Mouse (Mus musculus) cerebellum, postnatal 4 days (tissue): ENCODE measurements around the gene Ralgps1.

ENCODE experiments used
- DNase-seq, 2 experiments: peaks; one replicate each; pipeline ENCODE4 v3.0.0; 2022; ENCODE audit warnings: low spot score in 2 of 2, mixed read lengths in 1 of 2

The Ralgps1 gene

DNA sequence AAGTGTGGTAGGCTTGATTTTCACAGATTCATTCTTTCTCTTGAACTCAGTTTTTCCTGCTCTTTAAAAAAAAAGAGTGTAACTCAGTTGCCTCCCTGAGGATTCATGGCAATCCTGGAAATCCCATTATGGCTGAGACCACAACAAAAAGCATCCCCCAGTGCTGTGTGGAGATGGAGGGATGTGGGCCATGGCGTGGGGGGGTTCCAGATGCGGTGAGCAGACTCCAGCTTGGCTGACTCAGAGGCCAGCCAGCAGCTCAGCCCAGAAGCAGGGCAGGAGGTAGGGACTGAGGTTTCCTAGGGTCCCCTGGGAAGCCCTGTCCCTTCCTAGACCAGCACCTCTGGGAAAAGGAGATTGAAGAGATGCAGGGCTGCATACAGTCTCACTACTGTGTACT lies 194.4 kb downstream of the Ralgps1 start:
- DNase-seq = no peak

DNA sequence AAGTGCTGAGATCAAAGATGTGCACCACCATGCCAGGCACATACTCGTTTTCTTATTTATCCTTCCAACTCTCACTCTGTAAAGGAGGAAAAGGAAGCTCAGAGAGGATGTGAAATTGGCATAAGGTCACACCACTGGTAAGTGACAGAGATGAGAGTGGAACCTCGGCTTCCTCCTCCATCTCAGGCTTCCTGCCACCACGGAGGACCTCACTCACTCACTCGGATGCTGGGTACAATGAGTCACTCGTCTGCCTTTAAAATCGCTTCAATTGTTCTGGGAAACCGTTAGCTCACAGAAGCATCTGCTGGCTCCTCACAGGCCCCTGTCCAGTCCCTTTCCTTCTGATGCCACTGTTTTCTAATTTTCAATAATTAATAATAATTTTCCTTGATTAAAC lies 194.8 kb downstream of the Ralgps1 start:
- DNase-seq = no peak

DNA sequence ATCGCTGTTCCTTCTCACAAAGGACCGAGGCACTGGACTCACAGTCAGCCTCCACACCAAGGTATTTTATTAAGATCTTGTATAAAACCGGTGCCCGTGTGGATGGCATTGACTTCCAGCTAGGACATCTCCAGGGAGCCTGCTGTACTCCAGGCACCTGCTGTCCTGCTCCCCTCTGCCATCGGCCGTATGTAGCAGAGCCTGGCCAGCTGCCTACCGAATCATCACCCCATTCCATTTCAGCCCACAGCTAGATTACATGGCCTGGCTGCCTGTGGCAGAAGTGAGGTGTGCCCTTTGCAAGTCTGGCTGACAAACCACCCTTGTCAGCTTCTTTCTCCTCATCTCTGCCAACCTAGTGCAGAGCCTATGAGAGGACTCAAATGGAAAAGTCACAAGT lies 197.6 kb downstream of the Ralgps1 start:
- DNase-seq = no peak

DNA sequence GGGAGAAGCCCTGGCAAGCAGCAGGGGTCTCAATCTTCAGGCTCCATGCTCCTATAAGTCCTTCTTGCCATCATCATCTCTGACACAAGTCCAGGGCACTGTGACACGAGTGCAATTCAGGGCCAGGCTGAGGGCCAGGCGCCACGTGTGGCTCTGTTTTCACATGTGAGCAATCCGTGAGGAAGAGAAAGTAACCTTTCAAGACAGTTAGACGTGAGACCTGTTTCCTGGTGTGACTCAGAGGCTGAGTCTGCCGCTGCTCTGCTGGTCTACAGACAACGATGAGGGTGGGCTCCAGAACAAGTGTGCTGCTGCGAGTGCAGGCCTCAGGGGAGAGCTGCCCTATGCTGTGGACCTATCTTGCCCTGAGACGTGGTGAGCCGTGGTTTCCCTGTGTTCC lies 198.2 kb downstream of the Ralgps1 start:
- DNase-seq = no peak

DNA sequence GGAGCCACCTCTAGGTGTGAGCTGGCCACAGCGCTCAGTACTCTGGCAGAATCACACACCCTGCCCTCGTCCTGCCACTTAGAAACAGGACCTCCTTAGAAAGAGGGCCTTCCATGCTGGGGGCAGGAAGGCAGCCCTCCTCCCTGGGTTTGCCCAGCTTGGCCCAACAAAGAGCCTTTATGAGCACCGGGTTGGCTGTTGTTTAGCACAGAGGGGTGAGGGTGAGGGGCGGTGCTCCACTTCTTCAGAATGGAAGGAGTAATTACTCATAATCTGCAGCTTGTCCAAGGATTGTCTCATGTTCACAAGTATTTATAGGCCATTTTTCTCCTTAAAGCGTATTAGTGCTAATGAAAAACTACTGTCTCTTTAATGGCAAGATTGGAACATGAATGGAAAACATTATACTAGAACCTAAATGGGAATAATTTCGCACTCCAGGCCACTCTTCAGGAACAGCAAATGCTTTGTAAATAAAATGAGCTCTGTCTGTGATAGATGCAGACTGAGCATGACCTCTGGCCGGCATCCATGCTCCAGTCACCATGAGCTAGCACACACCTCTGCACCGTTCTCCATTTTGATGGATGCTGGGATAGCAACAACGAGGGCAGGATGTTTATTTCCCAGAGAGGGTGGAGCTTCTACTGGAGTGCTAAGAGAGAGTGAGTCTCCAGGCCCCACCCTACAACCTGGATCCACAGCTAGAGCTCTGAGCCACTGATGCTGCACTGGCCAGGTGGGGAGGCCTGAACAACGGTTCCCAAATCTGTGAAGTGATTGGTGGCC lies 200.3 kb downstream of the Ralgps1 start:
- no peak for DNase-seq

DNA sequence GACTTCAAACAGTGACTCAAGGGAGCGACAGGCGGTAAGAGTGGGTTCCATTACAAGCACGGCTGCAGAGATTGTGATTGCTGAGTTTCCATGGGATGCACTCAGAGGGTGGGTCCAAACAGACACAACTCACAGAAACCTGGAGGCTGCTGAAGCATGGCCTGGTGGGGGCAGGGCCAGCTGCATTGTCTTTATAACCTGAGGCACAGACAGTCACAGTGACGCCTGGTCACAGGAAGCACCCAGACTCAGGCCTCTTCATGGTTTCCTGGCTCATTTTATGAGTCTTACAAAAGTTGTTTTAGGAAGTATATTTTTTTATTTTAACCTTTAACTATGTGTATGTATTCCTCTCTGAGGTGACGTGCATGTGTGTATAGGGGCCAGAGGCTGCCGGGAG lies 201.8 kb downstream of the Ralgps1 start:
- DNase-seq = no peak

DNA sequence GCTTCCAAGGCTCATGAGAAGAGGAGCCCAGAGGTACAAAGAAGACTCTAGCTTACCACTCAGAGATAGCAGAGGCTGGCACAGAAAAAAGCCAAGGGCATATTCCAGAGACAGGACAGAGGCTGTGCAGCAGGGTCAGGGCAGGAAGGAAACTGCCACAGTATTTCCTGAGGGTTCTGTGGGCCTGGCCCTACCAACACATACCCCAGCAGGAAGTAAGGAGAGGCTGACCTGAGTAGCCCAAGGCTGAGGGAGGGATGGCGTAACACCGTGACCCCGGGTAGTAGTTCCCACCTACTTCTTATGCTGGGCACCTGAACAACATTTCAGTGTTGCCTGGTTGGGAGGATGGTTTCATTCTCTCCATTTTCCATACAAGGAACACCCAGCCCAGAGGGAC lies 204.2 kb downstream of the Ralgps1 start:
- DNase-seq = no peak

DNA sequence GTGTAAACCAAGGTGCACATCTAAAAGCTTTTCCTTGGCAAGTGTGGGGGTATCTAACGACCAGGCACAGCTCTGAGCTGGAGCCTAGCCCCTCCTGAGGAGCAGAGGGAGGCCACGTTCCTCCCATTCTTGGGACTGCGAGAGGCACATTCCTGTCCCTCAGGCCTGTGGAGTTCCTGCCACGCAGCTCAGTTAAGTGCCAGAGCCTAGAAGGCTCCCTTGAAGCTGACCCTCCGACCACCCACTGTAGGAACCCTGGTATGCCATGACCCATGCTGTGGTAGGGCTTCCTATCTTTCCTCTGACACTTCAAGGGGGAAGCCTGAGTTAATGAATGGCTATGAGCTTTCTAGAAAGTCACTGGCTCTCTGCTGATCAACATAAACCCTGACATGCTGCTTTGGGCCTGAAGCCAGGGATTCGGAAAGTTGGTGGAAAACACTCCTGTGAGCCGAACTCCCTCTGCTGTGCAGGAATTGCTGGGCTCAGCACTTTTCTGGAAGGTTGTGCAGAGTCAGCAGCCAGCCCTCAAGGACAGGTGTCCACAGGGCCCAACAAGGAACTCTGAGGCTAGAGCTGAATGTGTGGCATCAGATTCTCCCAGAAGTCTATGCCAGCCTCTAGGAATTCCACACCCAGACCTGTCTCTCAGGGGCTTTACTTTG lies 205.4 kb downstream of the Ralgps1 start:
- no peak for DNase-seq

DNA sequence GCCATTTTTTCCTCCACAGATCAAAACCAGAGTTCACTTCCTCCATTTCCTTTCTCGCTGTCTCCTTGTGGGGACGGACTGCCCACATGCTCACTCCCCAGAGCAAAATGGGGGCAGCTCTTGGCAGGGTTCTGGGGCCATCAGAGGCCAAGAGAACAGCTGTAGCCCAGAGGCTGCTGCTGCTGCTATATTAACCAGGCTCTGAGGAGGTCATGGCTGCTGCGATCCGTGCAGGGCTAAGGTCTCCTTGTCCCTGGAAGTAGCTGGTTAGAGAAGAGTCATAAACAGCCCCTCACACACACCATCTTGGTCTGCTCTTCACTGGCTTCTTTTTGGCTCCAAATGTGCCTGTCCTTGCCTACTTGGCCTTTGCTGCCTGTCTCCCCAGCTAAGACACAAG lies 206.1 kb downstream of the Ralgps1 start:
- no peak for DNase-seq

DNA sequence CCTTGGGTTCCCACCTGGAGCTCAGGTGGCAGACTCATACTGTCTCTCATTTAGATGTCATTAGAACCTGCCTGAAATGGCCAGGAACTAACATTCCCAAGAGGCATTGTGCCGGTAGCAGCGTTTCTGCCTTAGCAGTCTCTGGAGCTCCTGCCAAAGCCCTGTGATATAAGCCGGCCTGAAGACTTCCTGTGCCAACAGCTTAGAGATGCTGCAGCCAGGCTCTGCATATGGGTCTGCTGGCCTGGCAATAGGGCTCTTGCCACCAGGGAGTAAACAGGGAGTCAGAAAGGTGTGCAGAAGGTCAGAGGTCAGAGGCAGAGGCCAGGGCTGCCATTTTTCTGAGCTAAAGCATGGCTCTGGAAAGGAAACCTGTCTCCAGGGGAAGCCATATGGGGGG lies 206.6 kb downstream of the Ralgps1 start:
- no peak for DNase-seq

DNA sequence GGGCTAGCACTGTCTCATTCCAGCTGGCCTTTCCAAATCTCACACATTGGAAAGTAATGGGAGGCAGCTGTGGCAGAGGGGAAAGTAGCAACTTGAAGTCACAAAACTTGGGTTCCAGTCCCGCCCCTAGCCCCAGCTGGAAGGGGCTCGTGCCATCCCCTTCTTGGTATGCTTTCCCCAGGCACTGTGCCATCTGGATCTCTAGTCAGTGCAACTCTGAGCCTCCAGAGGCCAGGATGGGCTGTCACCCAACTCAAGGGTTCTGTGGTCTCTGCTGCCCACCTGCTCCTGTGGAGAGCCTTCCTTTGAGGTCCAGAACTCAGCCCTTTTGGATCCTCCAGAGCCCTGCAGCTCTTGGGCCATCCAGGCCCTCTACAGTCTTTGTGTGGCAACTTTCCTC lies 209.2 kb downstream of the Ralgps1 start:
- no peak for DNase-seq

DNA sequence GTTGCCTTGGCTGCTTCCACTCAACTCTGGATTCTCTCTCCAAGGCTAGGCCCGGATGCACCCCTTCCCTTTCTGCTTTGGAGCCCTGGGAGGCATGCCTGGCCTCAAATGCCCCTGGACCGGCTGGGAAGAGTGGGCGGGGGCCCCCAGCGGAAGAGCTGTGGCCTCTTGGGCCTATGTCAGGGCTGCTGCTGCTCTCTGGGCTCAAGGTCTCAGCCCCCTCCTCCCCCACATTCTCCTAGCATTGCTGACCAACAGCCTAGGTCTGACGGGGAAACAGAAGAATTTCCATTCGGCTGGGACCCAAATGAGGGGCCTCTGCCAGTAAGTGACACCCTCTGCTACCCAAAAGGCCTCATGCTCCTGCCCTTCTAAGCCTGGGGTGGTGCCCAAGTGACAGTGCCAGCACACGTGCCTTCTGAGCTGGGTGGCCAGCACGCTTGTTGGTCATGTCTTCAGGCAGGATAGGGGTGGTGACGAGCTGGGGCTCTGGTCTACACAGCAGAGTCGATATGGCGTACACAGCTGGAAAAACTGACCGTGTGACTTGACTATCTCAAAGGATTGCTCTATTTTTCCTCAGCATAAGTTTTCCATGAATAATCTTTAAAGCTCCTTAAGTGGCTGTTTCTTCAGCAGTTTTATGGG lies 210.8 kb downstream of the Ralgps1 start:
- DNase-seq = no peak

DNA sequence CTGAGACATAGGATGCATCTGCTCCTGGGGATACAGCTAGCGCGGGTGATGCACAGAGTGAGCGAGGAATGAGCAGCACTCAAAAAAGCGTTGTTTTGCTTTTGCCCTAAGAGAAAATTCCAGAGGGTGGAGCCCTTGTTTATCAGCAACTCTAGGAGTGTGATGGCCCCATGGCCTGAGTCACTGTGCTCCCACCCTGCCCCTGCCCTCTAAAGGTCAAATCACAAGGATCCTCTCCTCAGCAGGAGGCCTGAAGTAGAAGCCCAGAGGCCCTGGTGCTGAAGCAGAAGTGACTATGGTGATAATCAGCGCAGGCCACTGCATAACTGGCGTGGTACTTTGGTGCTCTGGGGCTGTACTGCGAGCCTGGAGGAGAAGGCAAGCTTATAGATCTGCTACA lies 211.7 kb downstream of the Ralgps1 start:
- no peak for DNase-seq

DNA sequence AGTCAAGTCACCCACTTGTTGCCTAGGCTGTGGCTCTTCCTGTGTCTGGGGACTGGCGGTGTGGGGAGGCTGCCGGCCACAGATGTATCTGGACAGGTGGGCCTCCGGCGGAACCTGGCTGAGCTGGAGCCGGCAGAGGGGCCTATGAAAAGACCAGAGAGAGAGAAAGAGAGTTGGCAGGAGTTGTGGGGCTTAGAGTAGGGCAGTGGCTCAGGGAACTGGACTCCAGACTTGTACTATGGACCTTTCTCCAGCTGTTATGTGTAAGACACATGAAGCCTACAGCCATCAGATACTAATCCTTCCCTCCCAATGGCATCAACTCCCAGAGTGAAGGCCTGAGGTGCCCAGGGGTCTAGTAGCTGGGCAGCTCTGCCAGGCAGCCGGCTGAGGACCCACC lies 212.4 kb downstream of the Ralgps1 start:
- DNase-seq = no peak

DNA sequence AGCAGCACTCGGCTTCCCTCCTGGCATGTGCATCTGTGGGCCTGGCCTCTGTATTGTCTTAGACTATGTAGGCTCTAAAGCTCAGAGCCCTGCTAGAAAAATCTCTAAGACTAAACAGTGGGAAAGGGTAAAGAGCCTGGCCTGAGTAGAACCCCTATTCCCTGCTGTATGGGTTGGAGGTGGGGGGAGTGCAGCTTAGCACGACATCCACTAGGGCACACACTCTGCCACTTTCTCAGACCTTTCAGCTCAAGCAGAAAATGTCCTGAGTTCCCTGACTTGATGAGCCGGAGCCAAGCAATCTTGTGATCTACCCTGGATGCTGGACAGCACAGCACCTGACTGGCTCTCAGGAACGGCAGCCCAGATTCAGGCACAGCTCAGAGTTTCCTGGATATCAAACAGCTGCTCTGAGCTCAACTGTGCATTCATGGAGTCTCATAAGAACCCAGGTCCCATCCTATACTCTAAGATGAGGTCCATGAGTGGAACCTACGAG lies 215.0 kb downstream of the Ralgps1 start:
- no peak for DNase-seq

DNA sequence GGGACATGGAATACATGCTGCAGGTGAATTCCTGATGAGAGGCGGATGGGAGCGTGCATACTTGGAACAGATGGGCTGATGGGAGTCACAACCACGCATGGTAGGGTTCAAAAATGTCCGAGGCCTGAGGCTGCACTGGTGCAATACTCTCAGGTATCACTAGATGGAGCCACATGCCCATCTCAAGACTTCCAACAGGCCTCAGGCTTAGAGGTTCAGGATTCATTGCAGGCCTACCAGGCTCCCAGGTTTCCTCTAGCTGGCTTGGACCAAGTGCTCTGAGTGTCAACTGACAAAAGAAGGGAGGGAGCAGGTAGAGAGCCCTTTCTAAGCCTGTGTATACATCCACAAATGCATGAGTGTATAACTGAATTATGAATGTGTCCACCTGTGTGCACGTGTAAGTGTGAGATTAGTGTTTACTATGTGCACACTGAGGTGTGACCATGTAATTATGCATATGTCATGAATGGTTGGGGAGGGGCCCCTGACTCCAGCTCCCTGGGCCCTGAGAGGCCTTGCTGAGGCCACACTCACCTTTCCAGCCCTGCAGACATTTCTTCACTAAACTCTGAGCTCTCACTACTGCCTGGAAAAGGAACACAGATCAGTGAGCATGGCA lies 216.4 kb downstream of the Ralgps1 start:
- peak; percentile 57 to 86 for DNase-seq

DNA sequence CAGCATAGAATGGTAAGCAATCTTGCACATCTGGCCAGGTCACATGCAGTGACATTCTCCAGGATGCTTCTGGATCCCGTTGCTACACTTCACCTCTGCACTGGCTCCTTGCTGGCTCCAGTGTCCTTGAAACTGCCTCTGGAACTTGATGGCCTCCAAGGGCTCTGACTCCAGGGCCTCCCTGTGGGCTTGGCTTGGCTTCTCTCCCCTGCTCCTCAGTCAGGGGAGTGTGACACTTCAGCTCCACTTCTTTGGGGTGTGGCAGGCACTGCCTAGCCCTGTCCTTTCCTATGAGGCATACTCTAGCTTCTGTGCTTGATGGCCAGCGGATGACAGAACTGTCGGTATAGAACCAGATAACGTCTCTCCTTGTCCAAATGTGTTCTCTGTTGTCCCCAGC lies 224.3 kb downstream of the Ralgps1 start:
- DNase-seq = no peak

DNA sequence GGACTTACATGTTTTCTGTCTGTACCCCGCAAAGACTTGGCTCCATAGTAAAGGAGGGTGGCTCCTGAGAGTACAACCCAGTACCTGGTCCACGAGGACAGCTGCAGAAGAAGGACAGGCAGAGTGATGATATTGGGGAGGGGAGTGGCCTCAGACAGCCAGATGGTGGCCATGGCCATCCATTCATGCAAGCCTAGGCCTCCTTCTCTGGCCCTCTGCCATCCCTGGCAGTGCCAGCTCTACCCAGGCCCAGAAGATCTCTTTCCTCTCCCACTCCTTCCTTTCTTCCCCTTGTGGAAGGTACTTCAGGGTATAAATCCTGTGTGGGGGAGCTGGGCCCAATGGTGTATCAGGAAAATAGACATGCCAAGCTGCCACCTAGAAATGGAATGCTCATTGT lies 228.0 kb downstream of the Ralgps1 start:
- peak in 1 of 2 experiments; percentile 67 for DNase-seq

DNA sequence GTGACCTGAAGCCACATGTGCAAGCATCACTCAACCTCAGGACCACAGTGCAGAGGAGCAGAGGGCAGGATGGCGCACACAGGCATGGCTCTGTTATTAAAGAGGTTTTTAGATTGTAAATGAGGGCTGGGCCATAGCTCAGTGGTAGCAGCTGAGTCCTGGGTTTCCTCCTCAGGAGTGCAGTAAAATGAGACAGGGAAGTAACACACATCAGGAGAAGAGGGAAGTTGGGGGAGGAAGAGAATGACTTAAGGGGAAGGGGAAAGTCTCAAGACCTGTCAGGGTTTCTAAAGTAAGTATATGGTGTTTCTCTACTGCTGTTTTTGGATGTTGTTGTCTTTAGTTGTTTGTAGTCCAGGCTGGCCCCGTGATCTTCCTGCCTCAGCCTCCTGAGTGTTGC lies 232.8 kb downstream of the Ralgps1 start:
- no peak for DNase-seq

DNA sequence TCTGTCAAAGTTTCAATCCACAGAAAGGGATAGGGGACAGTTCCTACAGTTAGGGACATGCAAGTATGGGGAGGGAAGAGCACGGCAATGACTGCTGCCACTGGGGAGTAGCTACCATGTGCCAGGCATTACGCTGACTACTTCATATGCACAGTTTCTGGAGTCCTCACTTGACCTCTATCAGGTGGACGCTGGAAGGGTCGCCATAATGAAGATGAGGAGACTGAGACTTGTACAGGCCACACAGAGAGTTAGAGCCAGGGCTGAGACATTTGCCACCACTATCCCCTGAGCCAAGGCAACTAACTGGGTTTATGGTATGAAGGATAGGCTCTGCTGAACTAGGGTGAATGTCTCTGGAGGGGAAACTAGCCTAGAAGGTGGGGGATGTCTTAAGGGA lies 233.6 kb downstream of the Ralgps1 start:
- DNase-seq = no peak

DNA sequence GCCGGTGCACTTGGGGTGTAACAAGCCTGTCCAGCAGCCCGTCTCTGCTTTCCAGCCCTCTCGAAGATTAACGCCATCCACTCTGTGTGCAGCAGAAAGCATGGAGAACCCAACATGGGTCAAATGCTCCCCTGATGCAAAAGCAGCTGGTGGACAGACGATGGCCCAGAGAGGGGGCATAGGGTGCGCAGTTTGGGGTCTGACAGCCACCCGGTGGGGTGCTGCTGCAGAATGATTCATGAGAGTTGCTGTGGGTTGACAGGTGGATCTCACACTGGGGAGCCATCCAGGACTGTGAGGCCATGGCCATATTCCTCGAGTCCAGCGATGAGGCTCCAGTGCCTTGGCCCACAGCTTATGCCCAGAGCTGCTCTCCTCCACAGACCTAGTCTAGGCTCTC lies 234.0 kb downstream of the Ralgps1 start:
- DNase-seq = peak in 1 of 2 experiments; percentile 18

DNA sequence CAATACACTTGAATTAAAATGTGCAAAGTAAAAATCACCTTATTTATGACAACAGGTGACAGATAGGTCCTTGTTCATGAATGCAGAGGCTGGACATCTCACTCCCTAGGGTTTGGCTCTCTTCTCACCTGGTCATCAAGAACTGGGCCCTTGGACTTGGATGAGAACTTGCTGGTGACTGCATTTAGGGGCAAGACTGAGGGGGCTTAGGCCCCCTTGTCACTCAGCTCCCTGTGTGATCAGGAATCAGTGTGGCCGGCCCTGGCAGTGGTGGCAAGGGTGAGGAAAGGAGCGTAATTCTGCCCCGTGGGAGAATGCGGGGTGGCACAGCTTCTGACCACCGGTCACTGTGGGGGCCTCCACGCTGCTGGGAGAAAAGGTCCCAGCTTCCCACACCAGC lies 234.9 kb downstream of the Ralgps1 start:
- DNase-seq = no peak
